8 mouse cellular contexts compared by ENCODE assay signal in genomic region chr19:3768697-3769383, GRCm38 (mm10). TPM values are rescaled to one million over a fixed set of nuclear protein-coding genes. Genes with fewer than 3 reads are reported as not detected.
DNase-seq lines count a peak whose midpoint lies in the region; ATAC-seq and TF ChIP-seq lines count a peak whose summit lies in the region.

No protein-coding gene starts in this region.

- peak in 1 of 2 experiments; percentile 66; a peak in 2 of 4 replicates for TF ChIP-seq CTCF in CH12.LX (conservative IDR thresholded peaks at IDR 0.05 in 1 of 2, IDR thresholded peaks at IDR 0.05 in 1 of 2; ENCODE audit: low read depth in 2 of 2, low read length in 2 of 2)

- WGBS in heart, embryonic 15.5 days: under 1% methylated on average over 53 of the region's 60 CpGs
- 3% methylated on average over 50 of the region's 60 CpGs for WGBS in neural tube, embryonic 13.5 days

- peak; percentile 90 for ATAC-seq in heart, embryonic 15.5 days (replicated peaks; ENCODE audit: insufficient number of reproducible peaks, insufficient read depth, low FRiP score, low read depth)
- ATAC-seq in neural tube, embryonic 13.5 days (ENCODE audit: low read depth): peak; percentile 87

- in situ Hi-C loops in CH12.LX (cut with MboI; ENCODE audit: low pct_ligation_motif_present, low pct_unique_long_range_greater_than_20kb, low sequenced_read_pairs): no loop called here

- H3K4me2 ChIP-seq in CH12.LX (ENCODE audit: insufficient read depth, low read depth, poor library complexity, severe bottlenecking): peak overlapping the region; percentile 62; the same call in 1 of the 2 replicates
- peak overlapping the region; percentile 87 for H3K4me2 ChIP-seq in heart, embryonic 15.5 days
- peak overlapping the region; percentile 93 for H3K4me2 ChIP-seq in neural tube, embryonic 13.5 days

- TF ChIP-seq POLR2A in CH12.LX (IDR thresholded peaks at IDR 0.05; ENCODE audit: low read depth, low read length): no peak

- peak overlapping the region; percentile 94 for H3K27ac ChIP-seq in CH12.LX (ENCODE audit: insufficient read depth, low read depth)
- H3K27ac ChIP-seq in brown adipose tissue, adult 24 weeks (replicated peaks; ENCODE audit: low read depth, low read length): peak overlapping the region; percentile 100
- peak overlapping the region; percentile 100 for H3K27ac ChIP-seq in heart, embryonic 15.5 days
- peak overlapping the region; percentile 100 for H3K27ac ChIP-seq in neural tube, embryonic 13.5 days (replicated peaks)

- H3K36me3 ChIP-seq in CH12.LX (replicated peaks in 1 of 2; ENCODE audit: control insufficient read depth in 1 of 2, insufficient read depth in 1 of 2, low read length in 1 of 2): peaks cover 0 to 19% of the 10 kb centered on the region in 2 experiments
- H3K36me3 ChIP-seq in erythroblast, embryonic 14.5 days (ENCODE audit: control insufficient read depth): peaks cover 6% of the 10 kb centered on the region
- no peaks in the 10 kb centered on the region for H3K36me3 ChIP-seq in heart, embryonic 15.5 days
- H3K36me3 ChIP-seq in neural tube, embryonic 13.5 days: no peaks in the 10 kb centered on the region

- peak; percentile 87 for DNase-seq in CH12.LX (ENCODE audit: extremely low read depth)
- peak; percentile 96 for DNase-seq in kidney, postnatal 14 days
- peak; percentile 93 to 95 for DNase-seq in lung, adult 18-20 months
- DNase-seq in testis, postnatal 10 days (ENCODE audit: low spot score): peak; percentile 98

- dilution Hi-C loops in CH12.LX (cut with MboI; ENCODE audit: extremely low pct_ligation_motif_present, extremely low pct_unique_long_range_greater_than_20kb, low sequenced_read_pairs): no loop called here

- TF ChIP-seq RAD21 in CH12.LX (IDR thresholded peaks at IDR 0.05; ENCODE audit: low read depth, low read length): peak; percentile 24

- no peaks in the 10 kb centered on the region for H3K9me3 ChIP-seq in CH12.LX (replicated peaks; ENCODE audit: low read length)
- no peaks in the 10 kb centered on the region for H3K9me3 ChIP-seq in erythroblast, embryonic 14.5 days (ENCODE audit: control insufficient read depth, low read length)
- no peaks in the 10 kb centered on the region for H3K9me3 ChIP-seq in heart, embryonic 15.5 days (replicated peaks)
- no peaks in the 10 kb centered on the region for H3K9me3 ChIP-seq in neural tube, embryonic 13.5 days

- H3K9ac ChIP-seq in CH12.LX (ENCODE audit: insufficient read depth, low read depth): peak overlapping the region; percentile 98
- peak overlapping the region; percentile 100 for H3K9ac ChIP-seq in heart, embryonic 15.5 days
- H3K9ac ChIP-seq in neural tube, embryonic 13.5 days: peak overlapping the region; percentile 99

- H3K4me1 ChIP-seq in CH12.LX (ENCODE audit: control insufficient read depth in 1 of 2, insufficient read depth in 2 of 2): peaks cover 3 to 13% of the 10 kb centered on the region in 2 experiments
- peaks cover 12% of the 10 kb centered on the region; the same call in 1 of the 2 replicates for H3K4me1 ChIP-seq in brown adipose tissue, adult 24 weeks (ENCODE audit: control insufficient read depth, insufficient read depth, insufficient read length, low read length)
- H3K4me1 ChIP-seq in erythroblast, embryonic 14.5 days (ENCODE audit: control insufficient read depth): peaks cover 20% of the 10 kb centered on the region
- peaks cover 25% of the 10 kb centered on the region for H3K4me1 ChIP-seq in heart, embryonic 15.5 days (replicated peaks)
- peaks cover 42% of the 10 kb centered on the region for H3K4me1 ChIP-seq in neural tube, embryonic 13.5 days (replicated peaks)

- H3K79me2 ChIP-seq in CH12.LX (replicated peaks; ENCODE audit: control insufficient read depth, extremely low read depth, insufficient read depth, poor library complexity, severe bottlenecking): peaks cover 21% of the 10 kb centered on the region

- peaks cover 10% of the 10 kb centered on the region for H3K27me3 ChIP-seq in CH12.LX (replicated peaks)
- peaks cover 27% of the 10 kb centered on the region for H3K27me3 ChIP-seq in erythroblast, embryonic 14.5 days (ENCODE audit: control insufficient read depth)
- H3K27me3 ChIP-seq in heart, embryonic 15.5 days: no peaks in the 10 kb centered on the region
- no peaks in the 10 kb centered on the region for H3K27me3 ChIP-seq in neural tube, embryonic 13.5 days

- TF ChIP-seq EP300 in CH12.LX (IDR thresholded peaks at IDR 0.05; ENCODE audit: low read length): no peak

- H3K4me3 ChIP-seq in CH12.LX (replicated peaks in 1 of 3; ENCODE audit: low read depth in 2 of 3, low read length in 2 of 3, poor library complexity in 1 of 3): peak overlapping the region; percentile 86 to 90 (median 90)
- H3K4me3 ChIP-seq in brown adipose tissue, adult 24 weeks (ENCODE audit: insufficient read depth, low read depth, low read length): peak overlapping the region; percentile 97
- peak overlapping the region; percentile 98 for H3K4me3 ChIP-seq in erythroblast, embryonic 14.5 days (replicated peaks)
- H3K4me3 ChIP-seq in heart, embryonic 15.5 days: peak overlapping the region; percentile 99
- peak overlapping the region; percentile 72 for H3K4me3 ChIP-seq in neural tube, embryonic 13.5 days

TF ChIP-seq in CH12.LX, 34 proteins besides CTCF, POLR2A, EP300 and RAD21:
- TF ChIP-seq SMC3 (IDR thresholded peaks at IDR 0.05; ENCODE audit: low read depth, low read length): peak; percentile 21; the same call in 1 of the 2 replicates
- TF ChIP-seq MAX (IDR thresholded peaks at IDR 0.05; ENCODE audit: low read length): peak; percentile 78
- TF ChIP-seq MAFK (IDR thresholded peaks at IDR 0.05; ENCODE audit: insufficient replicate concordance, low read length): no peak
- TF ChIP-seq USF2 (conservative IDR thresholded peaks at IDR 0.05; ENCODE audit: low read depth, low read length): no peak
- TF ChIP-seq SIN3A (IDR thresholded peaks at IDR 0.05; ENCODE audit: low read length): peak; percentile 90; the same call in 1 of the 2 replicates
- peak; percentile 76; the same call in 1 of the 2 replicates for TF ChIP-seq MXI1 (IDR thresholded peaks at IDR 0.05; ENCODE audit: low read depth, low read length)
- no peak; the same call in none of the 2 replicates for TF ChIP-seq IRF4 (IDR thresholded peaks at IDR 0.05; ENCODE audit: low read depth, low read length)
- TF ChIP-seq ZC3H11A (IDR thresholded peaks at IDR 0.05; ENCODE audit: low read depth, low read length): no peak
- TF ChIP-seq BHLHE40 (IDR thresholded peaks at IDR 0.05; ENCODE audit: low read depth, low read length): peak; percentile 52; the same call in 1 of the 2 replicates
- TF ChIP-seq ELF1 (IDR thresholded peaks at IDR 0.05; ENCODE audit: low read depth, low read length): peak; percentile 15; the same call in 1 of the 2 replicates
- TF ChIP-seq NRF1 (IDR thresholded peaks at IDR 0.05; ENCODE audit: low read depth, low read length): peak; percentile 1; the same call in 1 of the 2 replicates
- 0 out of 2 replicates have a peak, but pooled peaks have one; percentile 17 for TF ChIP-seq MYC (IDR thresholded peaks at IDR 0.05; ENCODE audit: low read depth, low read length)

RNA-seq across cellular contexts. Expression of gene Kmt5b, which starts 1.6 kb away (rescaled TPM):
- 10.9 and 11.0 TPM in 2 replicates for total RNA-seq in CH12.LX (2012; rRNA removed)
- 13.9 and 15.1 TPM in 2 replicates for total RNA-seq in CH12.LX (2014; rRNA removed)
- 16.6 and 24.2 TPM in 2 replicates for polyA plus RNA-seq in CH12.LX (2012; ENCODE audit: insufficient read length, low read depth)
- polyA plus RNA-seq in brown adipose tissue, adult 24 weeks (2012; ENCODE audit: insufficient read depth, insufficient read length, missing spikeins): 15.9 and 20.4 TPM in 2 replicates
- 0.24 and 0.52 TPM in 2 replicates for polyA plus RNA-seq in erythroblast, embryonic 14.5 days (2012)
- 19.6 and 20.9 TPM in 2 replicates for polyA plus RNA-seq in heart, embryonic 15.5 days (2015; fragmentation: Nextera tagmentation; extraction: Ambion mirVana)
- polyA plus RNA-seq in neural tube, embryonic 13.5 days (2015; fragmentation: Nextera tagmentation; extraction: Ambion mirVana): 43.7 and 45.7 TPM in 2 replicates

Comparison
In these comparisons a context has a peak if more than half of its experiments do, and no peak if none do; other contexts are left out.
1. Peak in every context shown above with its lines: DNase-seq, ATAC-seq, H3K4me3 ChIP-seq and H3K27ac ChIP-seq.
2. RNA of gene Kmt5b, which starts 1.6 kb away (polyA plus RNA-seq): 43.7 to 45.7 TPM in neural tube, embryonic 13.5 days, 15.9 to 20.4 TPM in brown adipose tissue, adult 24 weeks, 19.6 to 20.9 TPM in heart, embryonic 15.5 days and 16.6 to 24.2 TPM in CH12.LX; 0.24 to 0.52 TPM in erythroblast, embryonic 14.5 days; every median in the first group is over 10 times any median in the second.